Mouse (Mus musculus) kidney, postnatal 4 days (tissue): ENCODE results near the gene Fscn2.

Experiments
- DNase-seq, 2 experiments: peaks; one replicate each; pipeline ENCODE4 v3.0.0; 2021; ENCODE audit warnings: mixed read lengths in 2 of 2

The Fscn2 gene

GRCm38 (mm10) chr11:120361295-120361694, at the start of gene Fscn2:
Fscn2 (plus strand) TSS chr11:120361534.
- peak; percentile 37 to 55 for DNase-seq

DNA sequence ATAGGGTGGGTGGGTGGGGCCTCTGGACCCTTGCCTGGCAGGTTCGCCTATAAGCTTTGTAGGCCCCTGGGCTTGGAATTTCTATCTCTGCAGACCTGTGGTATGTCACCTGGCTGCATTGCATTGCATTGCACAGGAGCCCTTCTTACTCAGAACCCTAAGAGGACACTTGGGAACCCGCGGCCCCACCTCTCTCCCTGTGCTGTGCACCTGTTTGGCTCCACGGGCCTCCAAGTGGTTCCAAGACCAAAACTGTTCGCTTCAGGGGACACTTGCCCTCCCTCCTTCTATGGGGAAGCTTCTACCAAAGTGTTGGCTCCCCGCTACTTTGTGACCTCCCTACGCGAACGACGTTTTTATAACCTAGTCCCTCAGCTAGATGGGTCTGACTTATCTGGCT, 49.8 kb upstream of the Fscn2 start:
- DNase-seq = peak in 1 of 2 experiments; percentile 55

DNA sequence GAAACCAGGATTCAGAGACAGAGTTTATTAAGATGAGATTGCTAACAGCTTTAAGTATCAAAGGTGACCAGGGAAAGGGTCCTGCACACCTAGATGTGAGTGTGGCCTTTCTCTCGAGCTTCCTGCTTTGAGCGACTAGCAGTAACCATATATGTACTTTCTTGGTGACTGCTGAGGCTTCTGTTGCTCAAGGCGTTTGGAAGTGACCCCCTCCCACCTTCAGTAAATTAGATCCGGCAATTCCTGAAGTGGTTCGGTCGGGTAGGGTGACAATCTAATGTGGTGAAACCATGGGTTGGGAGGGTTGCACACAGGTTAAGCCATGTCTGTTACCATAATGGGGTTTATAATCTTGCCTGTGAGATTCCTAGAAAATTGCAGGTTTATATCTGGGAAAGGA, 49.3 kb upstream of the Fscn2 start:
- DNase-seq = no peak

DNA sequence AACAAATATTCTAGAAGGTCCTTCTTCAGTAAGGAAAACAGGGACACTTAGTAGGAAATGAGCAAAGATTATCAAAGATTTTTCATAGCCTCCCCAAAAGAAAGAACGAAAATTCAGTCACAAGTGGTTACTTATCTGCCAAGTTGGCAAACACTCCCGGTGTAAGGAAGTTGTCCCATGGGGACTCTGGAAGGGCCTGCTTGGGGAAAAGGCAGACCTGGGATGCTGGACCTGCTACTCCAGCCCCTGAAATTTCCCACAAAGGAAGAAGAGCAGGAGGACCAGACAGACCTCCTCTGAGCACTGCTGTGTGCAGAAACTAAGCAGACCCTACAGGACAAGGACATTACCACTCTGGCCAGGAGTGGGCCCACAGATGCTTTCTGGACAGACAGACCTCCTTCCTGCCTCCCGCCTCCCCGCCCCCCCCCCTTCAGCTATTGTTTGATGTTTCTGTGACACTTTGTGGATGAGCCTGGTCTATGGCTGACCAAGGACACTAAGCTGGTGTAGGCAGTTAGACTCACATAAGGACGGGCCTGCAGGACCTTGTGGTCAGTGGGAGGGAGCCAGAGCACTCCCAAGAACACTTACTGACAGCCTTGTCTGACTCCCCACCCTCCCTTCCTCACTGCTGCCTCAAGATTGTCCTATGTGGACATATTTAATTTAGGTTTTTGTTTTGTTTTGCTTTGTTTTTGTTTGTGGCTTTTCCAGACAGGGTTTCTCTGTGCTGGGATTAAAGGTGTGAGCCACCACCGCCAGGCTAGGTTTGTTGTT, 47.2 kb upstream of the Fscn2 start:
- peak in 1 of 2 experiments; percentile 4 for DNase-seq

GRCm38 (mm10) chr11:120314721-120315415, 46.5 kb upstream of the Fscn2 start:
- DNase-seq = peak in 1 of 2 experiments; percentile 7

DNA sequence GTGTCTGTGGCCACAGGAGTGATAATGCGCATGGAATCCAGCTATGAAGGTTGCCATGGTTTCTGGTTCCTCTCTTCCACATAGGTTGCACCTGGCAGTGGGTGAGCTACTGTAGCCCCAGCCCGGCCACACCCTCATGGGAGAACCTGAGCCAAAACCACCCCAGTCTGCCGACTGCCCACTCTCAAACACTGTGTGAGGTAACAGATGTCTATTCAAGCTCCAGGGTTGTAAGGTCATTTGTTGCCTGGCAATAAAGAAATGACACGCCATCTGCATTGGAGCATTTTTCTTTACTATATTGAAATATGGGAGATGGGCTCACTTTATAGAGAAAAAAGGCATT, 45.9 kb upstream of the Fscn2 start:
- DNase-seq = peak in 1 of 2 experiments; percentile 21

GRCm38 (mm10) chr11:120315832-120316689, 45.3 kb upstream of the Fscn2 start:
- peak; percentile 89 to 94 for DNase-seq

DNA sequence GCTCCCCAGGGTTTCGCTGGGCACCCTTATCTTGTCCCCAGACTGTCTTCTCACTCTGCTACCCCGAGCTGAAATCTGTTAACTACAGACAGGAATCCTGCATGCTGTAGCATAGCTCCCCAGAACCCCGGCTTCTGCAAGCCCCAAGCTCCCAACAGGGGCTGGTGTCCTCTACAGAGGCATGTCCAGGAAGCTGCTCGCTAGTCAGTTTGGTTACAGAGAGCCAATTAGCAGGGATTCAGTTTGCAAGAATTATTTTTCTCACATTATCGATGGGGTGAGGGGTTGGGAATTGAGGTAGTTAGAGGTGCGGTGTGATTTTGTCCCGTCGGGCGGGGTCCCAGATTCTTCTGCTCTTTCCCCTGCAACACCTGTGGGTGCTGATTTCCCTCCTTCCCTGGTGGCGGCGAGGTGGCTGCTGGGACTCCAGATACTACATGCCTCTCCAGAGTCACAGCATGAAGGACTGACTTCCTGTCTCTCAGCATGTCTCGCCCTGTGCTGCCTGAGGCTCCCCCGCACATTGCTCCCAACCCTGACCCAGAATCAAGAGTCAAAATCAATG, 44.6 kb upstream of the Fscn2 start:
- DNase-seq = peak; percentile 61 to 68

DNA sequence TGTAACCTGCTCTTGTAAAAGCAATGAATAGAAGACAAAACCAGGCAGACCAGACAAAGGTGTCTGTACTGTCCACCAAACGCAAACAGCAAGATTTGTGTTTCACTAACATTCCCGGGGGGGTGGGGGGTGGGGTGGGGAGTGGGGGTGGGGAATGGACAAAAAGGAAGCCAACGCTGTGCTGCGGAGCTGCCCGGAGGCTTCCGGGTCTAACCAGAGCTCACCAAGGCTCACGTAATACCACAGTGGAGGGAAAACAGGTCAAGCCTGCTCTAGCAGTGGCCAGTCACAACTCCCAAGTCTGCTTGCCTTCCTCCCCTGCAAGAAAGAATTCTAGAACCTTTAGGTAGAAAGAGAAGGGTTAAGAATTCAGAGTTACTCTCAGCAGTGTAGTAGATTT, 43.9 kb upstream of the Fscn2 start:
- peak in 1 of 2 experiments; percentile 7 for DNase-seq

- DNase-seq = no peak
Observed at GRCm38 (mm10) chr11:120319310-120319709, 42.0 kb upstream of the Fscn2 start.

- peak in 1 of 2 experiments; percentile 0 for DNase-seq
Observed at GRCm38 (mm10) chr11:120320156-120320555, 41.2 kb upstream of the Fscn2 start.

- peak in 1 of 2 experiments; percentile 1 for DNase-seq
Observed at GRCm38 (mm10) chr11:120335431-120336021, 25.8 kb upstream of the Fscn2 start.

DNA sequence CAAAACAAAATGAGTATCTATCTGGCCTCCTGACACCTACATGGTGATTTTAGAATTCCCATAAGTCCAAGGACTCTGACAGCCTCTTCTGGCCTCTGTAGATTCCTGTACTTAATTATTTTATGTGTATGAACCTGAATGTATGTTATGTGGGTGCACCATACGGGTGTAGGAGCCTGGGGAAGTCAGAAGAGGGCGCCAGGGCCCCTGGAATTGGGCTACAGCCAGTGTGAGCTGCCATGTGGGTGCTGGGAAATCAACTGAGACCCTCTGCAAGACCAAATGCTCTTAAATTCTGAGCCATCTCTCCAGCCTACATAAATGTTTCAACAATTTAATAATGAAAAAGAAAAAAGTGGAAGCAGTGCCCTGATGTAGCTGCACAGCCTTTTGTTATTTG, 23.9 kb upstream of the Fscn2 start:
- peak in 1 of 2 experiments; percentile 1 for DNase-seq

DNA sequence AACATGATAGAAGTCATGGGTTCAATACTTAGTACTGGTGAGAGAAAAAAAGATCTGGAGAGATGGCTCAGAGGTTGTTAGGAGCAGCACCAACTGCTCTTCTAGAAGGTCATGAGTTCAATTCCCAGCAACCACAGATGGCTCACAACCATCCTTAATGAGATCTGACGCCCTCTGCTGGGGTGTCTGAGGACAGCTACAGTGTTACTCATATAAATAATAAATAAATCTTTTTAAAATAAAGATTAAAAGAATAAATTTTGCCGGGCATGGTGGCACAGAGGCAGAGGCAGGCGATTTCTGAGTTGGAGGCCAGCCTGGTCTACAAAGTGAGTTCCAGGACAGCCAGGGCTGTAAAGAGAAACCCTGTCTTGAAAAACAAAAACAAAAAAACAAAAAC, 22.5 kb upstream of the Fscn2 start:
- peak in 1 of 2 experiments; percentile 4 for DNase-seq

- peak in 1 of 2 experiments; percentile 59 for DNase-seq
Observed at GRCm38 (mm10) chr11:120339978-120340513, 21.3 kb upstream of the Fscn2 start.

DNA sequence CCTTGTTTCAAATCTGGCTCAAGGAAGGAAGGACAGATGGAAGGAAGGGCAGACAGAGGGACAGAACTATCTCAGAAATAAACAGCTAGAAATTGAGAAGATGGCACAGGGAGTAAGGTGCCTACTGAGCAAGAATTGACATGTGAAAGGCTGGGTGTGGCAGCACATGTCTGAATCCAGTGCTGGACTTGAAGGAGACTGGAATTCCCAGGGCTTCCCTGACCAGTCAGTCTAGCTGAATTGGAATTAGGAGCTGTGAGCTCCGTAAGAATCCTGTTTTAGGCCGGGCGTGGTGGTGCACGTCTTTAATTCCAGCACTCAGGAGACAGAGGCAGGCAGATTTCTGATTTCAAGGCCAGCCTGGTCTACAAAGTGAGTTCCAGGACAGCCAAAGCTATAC, 19.7 kb upstream of the Fscn2 start:
- DNase-seq = no peak

GRCm38 (mm10) chr11:120342656-120343160, 18.6 kb upstream of the Fscn2 start:
- DNase-seq = peak in 1 of 2 experiments; percentile 1

DNA sequence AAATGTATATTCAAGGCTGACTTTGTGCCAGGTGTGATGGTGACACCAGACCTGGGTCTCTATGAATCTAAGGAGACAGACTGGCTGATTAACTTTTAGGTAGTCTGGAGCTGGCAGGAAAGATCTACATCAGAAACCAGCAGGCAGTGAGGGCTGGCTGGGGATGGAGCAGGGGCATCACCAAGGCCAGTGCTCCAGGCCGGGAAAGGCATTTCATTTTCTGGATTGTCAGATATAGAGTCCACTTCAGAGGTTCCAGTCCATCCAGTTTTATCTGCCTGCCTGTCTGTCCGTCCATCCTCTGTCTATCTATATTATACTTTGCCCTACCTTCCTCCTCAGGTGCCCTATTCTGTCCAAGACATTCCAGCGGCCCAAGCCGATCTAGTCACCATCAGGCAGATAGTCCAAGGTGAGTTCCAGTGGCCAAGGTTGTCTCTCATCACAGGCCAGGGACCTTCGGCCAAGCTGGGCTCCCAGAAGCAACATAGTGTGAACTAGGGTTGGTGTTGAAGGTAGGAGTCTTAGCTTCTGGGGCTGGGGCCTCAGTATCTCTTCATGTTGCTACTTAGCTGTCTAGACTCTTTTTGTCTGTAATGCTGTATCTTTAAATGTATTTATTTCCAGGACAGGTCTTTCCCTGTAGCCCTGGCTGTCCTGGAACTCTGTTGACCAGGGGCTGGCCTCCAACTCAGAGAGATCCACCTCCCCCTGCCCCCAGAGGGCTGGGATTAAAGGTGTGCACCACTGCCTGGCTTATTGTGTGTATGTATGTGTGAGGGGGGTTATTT, 17.6 kb upstream of the Fscn2 start:
- DNase-seq = peak in 1 of 2 experiments; percentile 46

DNA sequence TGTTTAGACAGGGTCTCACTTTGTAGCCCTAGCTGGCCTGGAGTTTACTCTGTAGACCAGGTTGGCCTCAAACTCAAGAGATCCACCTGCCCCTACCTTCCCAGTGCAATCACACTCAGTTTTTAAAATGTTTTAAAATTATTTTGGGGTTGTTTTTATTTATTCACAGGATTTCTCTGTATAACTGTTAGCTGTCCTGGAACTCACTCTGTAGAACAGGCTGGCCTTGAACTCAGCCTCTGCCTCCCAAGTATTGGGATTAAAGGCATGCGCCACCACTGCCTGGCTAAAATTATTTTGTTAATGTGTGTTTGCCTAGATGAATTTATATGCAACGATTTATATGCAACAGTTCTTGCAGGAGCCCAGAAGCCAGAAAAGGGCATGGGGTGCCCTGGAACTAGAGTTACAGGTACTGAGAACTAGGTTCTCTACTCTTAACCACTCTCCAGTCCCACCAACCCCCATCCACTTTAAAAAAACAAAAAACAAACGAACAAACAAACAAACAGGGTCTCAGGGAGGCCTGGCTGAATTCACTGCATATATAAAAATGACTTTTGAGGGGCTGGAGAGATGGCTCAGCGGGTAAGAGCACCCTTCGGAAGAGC, 16.9 kb upstream of the Fscn2 start:
- DNase-seq = peak in 1 of 2 experiments; percentile 22

GRCm38 (mm10) chr11:120345067-120345681, 16.2 kb upstream of the Fscn2 start:
- peak in 1 of 2 experiments; percentile 19 for DNase-seq
